Mouse (Mus musculus) liver, adult 2 months (tissue): ENCODE data around the gene Ttll8. TPM values are rescaled to one million over a fixed set of nuclear protein-coding genes. Genes with fewer than 3 reads are reported as not detected.

Experiments used
- DNase-seq: peaks from one replicate; pipeline ENCODE4 v3.0.0-alpha.2; 2011; ENCODE audit warnings: low read depth, low spot score; ENCODE audit errors: extremely low read depth
- H3K27ac ChIP-seq: fragments of 200-500 bp; replicated peaks from 2 replicates; pipeline ENCODE4 v1.5.1; 2012; ENCODE audit warnings: low read depth, mild to moderate bottlenecking, control low read depth, inconsistent platforms, low read length; ENCODE audit not compliant: insufficient read depth
- H3K27me3 ChIP-seq: fragments of 200-500 bp; 2 replicates; pipeline ENCODE4 v1.6.1; 2012; ENCODE audit warnings: mild to moderate bottlenecking, moderate library complexity, low read length, inconsistent platforms; ENCODE audit not compliant: control insufficient read depth, insufficient read depth
- H3K36me3 ChIP-seq: fragments of 200-500 bp; 2 replicates; pipeline ENCODE4 v1.6.1; 2012; ENCODE audit warnings: low read length, inconsistent platforms; ENCODE audit not compliant: control insufficient read depth, insufficient read depth
- H3K4me1 ChIP-seq: fragments of 200-500 bp; 2 replicates; pipeline ENCODE4 v1.6.1; 2011; ENCODE audit warnings: low read length; ENCODE audit not compliant: control insufficient read depth, insufficient read depth
- H3K4me3 ChIP-seq: fragments of 200-500 bp; 2 replicates; pipeline ENCODE4 v1.5.1; 2011; ENCODE audit warnings: low read depth, mild to moderate bottlenecking, control low read depth, low read length, moderate library complexity; ENCODE audit not compliant: insufficient read depth
- H3K79me2 ChIP-seq: fragments of 200-500 bp; 2 replicates; pipeline ENCODE4 v1.6.1; 2012; ENCODE audit warnings: inconsistent platforms, mild to moderate bottlenecking, low read length, moderate library complexity; ENCODE audit not compliant: control insufficient read depth, insufficient read depth
- H3K9ac ChIP-seq: fragments of 200-500 bp; 2 replicates; pipeline ENCODE4 v1.6.1; 2012; ENCODE audit warnings: low read depth, mild to moderate bottlenecking, control low read depth, inconsistent platforms, low read length
- CTCF ChIP-seq: fragments of 200-500 bp; IDR thresholded peaks from 2 replicates; pipeline ENCODE4 v1.5.1; 2011; ENCODE audit warnings: low read depth, low read length, control low read depth
- POLR2A ChIP-seq: fragments of 200-500 bp; IDR thresholded peaks from 2 replicates; pipeline ENCODE4 v1.6.1; 2011; ENCODE audit warnings: low read length, control low read depth; ENCODE audit not compliant: insufficient read depth; ENCODE audit errors: extremely low read depth
- WGBS: fragments of 180-500 bp; shearing (Covaris S2); methylation state at CpG from one replicate; pipeline ENCODE4 v1.1.7; 2018; 5-methylcytosine and 5-hydroxymethylcytosine counted together
- polyA plus RNA-seq: library from polyadenylated mRNA; depleted of rRNA; stranded (reverse); fragments of >200 nt; gene quantifications from 2 replicates; pipeline ENCODE4 v1.2.3, GENCODE M21; 2012
- total RNA-seq: library from RNA; depleted of rRNA; stranded (reverse); fragments of >200 nt; gene quantifications from 2 replicates; pipeline ENCODE4 v1.2.3, GENCODE M21; 2014

Gene Ttll8
- total and polyA plus RNA-seq, 2 experiments, result 0.02 to 0.28 TPM

DNA sequence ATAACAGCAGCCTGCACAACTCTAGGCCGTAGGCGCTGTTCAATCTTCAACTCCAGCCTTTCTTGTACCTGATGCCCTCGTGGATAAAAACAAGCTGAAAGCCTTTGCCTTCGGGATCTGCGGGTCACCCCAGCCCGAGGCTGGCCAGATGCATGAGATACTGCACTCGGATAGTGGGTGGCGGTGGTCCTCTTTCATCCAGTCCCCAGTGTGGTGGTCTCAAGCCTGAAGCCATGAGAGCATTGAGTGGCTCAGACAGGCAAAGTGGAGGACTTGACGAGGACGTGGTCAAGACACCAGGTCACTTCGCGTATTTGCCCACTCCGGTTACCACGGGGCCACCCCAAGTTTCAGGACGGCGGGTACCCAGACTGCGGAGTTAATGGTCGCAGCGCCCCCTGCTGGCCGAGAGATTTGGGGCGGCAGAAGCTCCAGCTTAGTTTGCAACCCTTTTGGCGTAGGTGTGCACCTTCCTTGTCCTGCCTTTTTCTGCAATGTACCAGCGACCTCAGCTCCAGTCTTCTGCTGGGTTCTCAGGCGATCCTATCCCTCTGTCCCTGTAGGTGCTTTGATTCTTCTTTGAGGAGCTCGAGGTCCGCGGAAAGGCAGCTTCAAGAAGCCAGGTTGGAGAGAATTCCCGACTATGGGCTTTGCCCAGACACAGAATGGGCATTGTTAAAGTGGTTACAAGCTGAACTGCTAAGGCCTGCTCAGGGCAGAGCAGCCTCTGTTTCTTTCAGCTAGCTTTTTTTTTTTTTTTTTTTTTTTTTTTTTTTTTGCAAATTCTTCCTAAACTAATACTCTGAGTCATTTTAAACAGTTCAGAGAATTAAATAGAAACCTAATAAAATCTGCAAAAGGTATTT lies 77.8 kb downstream of the Ttll8 start:
- Histone ChIP-seq H3K27ac (peak overlapping the region; percentile 79), H3K79me2 (no peaks in the 10 kb centered on the region), H3K36me3 (no peaks in the 10 kb centered on the region), H3K9ac (peak overlapping the region; percentile 73), H3K4me1 (peaks cover 11% of the 10 kb centered on the region), H3K27me3 (no peaks in the 10 kb centered on the region), H3K4me3 (peak overlapping the region; percentile 23)
- DNase-seq, result peak; percentile 70
- WGBS, result 8% methylated on average over 28 of the region's 28 CpGs
- TF ChIP-seq POLR2A, result no peak
- peak; percentile 89 for TF ChIP-seq CTCF

DNA sequence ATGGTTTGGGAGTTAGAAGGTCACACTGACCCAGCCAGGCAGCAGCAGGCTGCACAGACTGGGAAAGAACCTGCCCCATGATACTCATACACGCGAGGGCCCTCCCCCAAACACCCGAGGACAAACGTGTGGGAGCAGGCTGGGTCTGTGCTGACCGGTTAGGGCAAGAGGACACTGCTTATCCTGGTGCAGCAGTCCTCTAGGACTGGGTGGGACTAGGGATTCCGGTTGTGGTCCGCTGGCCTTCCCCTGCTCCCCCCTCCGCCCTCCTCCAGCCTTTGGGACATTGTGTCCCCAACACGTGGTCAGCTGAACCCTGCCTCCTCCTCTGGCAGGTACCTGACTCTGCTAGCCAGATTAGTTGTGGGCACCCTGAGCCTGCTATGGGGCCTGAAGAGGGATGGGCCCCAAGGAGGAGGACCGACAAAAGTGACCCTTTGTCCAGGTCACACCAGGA lies 78.6 kb downstream of the Ttll8 start:
- 6% methylated on average over 10 of the region's 10 CpGs for WGBS
- H3K79me2 ChIP-seq, result no peaks in the 10 kb centered on the region
- H3K27me3 ChIP-seq, result no peaks in the 10 kb centered on the region
- TF ChIP-seq POLR2A (no peak), CTCF (no peak)
- H3K4me1 ChIP-seq, result peaks cover 13% of the 10 kb centered on the region
- no peaks in the 10 kb centered on the region for H3K36me3 ChIP-seq
- DNase-seq, result peak; percentile 95
- H3K27ac ChIP-seq, result peak overlapping the region; percentile 85
- peak overlapping the region; percentile 48 for H3K9ac ChIP-seq
- no peak overlapping the region for H3K4me3 ChIP-seq

DNA sequence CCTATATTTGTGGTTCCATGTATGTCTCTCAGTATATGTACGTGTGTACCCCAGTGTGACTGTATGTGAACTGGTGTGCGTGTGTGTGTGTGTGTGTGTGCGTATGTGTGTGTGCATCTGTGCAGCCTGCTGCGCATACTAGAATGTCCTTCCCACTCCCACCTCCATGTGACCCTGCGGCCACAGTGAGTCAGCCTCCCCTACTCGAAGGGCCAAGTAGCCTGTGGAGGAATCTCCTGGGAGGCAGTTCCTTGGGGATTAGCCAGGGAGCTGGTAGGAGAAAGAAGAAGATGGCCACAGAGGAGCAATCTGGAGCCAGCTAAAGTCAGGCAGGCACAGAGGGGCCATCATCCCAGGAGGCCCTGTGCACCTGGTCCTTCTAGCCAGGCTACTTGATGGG lies 79.7 kb downstream of the Ttll8 start:
- H3K9ac ChIP-seq, result no peak overlapping the region
- no peaks in the 10 kb centered on the region for H3K36me3 ChIP-seq
- peaks cover 24% of the 10 kb centered on the region for H3K4me1 ChIP-seq
- 94% methylated on average over 6 of the region's 6 CpGs for WGBS
- no peak overlapping the region for H3K27ac ChIP-seq
- TF ChIP-seq CTCF (no peak), POLR2A (no peak)
- H3K27me3 ChIP-seq, result no peaks in the 10 kb centered on the region
- H3K4me3 ChIP-seq, result no peak overlapping the region
- no peak for DNase-seq
- H3K79me2 ChIP-seq, result no peaks in the 10 kb centered on the region

DNA sequence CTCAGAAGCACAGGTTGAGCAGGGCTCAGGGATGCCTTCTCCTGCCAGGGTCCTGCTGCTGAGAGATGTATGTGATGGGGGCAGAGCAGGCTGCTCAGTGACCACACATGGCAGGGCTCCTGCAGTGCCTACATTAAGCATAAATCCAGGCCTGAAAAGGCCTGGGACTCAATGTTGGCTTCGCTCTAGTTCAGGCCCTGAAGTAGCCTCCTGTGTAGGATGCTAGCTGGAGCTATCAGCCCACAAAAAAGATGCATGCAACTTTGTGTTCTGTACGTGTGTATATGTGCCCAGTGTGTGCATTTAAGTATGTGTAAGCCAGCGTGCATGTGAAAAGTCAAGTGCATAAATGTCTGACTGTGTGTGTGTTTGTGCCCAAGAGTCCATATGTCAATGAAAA lies 80.2 kb downstream of the Ttll8 start:
- Histone ChIP-seq H3K9ac (no peak overlapping the region), H3K27ac (no peak overlapping the region), H3K27me3 (no peaks in the 10 kb centered on the region), H3K36me3 (no peaks in the 10 kb centered on the region), H3K4me3 (no peak overlapping the region), H3K79me2 (no peaks in the 10 kb centered on the region), H3K4me1 (peaks cover 26% of the 10 kb centered on the region)
- WGBS, result 96% methylated on average over 3 of the region's 3 CpGs
- TF ChIP-seq POLR2A (no peak), CTCF (no peak)
- DNase-seq, result no peak

DNA sequence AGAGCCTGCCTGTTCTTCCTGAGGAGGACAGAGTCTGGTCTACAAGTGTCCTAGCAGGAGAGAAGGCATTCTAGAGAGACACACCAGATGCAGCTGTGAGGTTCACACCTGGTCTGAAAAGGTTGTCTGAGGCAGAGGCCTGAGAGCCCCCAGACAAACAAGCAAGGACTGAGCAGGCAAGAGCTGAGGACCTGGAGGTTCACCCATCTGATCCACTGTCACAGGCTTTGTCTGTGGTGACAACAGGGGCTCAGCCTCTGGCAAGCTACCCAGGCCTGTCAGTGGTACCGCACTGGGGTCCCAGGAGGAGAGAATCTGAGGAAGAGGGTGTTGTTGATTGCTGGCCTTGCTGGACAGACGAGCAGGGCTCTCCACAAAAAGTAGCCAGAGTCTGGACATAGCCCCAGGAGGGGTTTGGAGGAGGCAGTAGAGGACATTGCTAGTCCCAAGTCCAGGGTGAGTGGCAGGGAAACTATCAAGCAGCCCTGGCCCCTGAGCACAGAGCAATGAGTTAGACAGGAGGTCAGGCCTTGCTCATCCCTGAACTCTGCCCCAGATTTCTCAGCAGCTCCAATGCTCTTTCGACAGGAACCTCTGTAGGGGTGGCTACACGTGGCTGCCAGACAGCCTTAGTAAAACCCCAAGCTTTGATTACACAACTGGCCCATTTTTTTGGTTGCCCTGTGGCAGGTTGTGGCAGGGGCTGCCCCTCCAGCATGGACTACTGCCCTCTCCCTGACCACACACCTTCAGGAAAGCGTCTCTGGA lies 83.6 kb downstream of the Ttll8 start:
- peak; percentile 100 for DNase-seq
- TF ChIP-seq POLR2A (no peak), CTCF (no peak)
- H3K27me3 ChIP-seq, result no peaks in the 10 kb centered on the region
- no peaks in the 10 kb centered on the region for H3K79me2 ChIP-seq
- peaks cover 4% of the 10 kb centered on the region; the same call in 1 of the 2 replicates for H3K36me3 ChIP-seq
- H3K4me1 ChIP-seq, result peaks cover 40% of the 10 kb centered on the region
- peak overlapping the region; percentile 62 for H3K9ac ChIP-seq
- peak overlapping the region; percentile 98 for H3K27ac ChIP-seq
- no peak overlapping the region for H3K4me3 ChIP-seq
- 21% methylated on average over 5 of the region's 5 CpGs for WGBS
